ENCODE assay signal across 12 mouse cellular contexts in the genomic region with DNA sequence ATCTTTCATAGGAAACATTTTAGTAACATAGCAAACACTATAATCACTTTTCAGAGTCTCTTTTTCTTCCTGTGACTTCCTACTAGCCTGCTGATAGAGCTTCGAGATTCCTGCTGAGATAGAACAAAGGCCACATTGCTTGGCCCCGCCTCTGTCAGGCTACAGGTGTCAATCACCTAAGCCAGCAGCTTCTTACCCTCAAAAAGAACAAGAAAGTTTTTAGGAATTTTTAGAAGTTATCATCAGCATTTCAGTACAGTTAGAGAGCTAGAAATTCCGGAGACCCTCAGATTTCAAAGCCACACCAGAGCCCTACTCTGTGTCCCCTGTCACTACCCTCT.
"Had no signal": no experiment of that assay in that cellular context is flagged by ENCODE, and none has a peak within 500 bp of the region (broad histone marks: within the 10 kb centered on the region; RNA-seq: fewer than 3 reads in every experiment).

No protein-coding gene starts in this region.

- DNase-seq: left cerebral cortex, postnatal 4 days; lung, adult 2 months; lung, postnatal 36 days; right cerebral cortex, adult 18-20 months; right cerebral cortex, postnatal 25 days had no signal

- H3K9ac ChIP-seq: liver, embryonic 15.5 days; midbrain, embryonic 13.5 days; neural tube, embryonic 15.5 days had no signal

- H3K4me2 ChIP-seq: liver, embryonic 11.5 days; liver, embryonic 15.5 days; midbrain, embryonic 13.5 days; neural tube, embryonic 15.5 days had no signal

- H3K36me3 ChIP-seq: liver, embryonic 15.5 days; midbrain, embryonic 13.5 days; neural tube, embryonic 15.5 days had no signal

- ATAC-seq: lung, postnatal 0 days; midbrain, embryonic 13.5 days had no signal

- H3K9me3 ChIP-seq: liver, embryonic 15.5 days; midbrain, embryonic 13.5 days; neural tube, embryonic 15.5 days had no signal

- H3K4me3 ChIP-seq: layer of hippocampus, adult 2 months; liver, embryonic 15.5 days; midbrain, embryonic 13.5 days; neural tube, embryonic 15.5 days had no signal

- H3K4me1 ChIP-seq: liver, embryonic 15.5 days; midbrain, embryonic 13.5 days; neural tube, embryonic 15.5 days had no signal

- H3K27me3 ChIP-seq: liver, embryonic 15.5 days; midbrain, embryonic 13.5 days; neural tube, embryonic 15.5 days had no signal

- H3K27ac ChIP-seq: layer of hippocampus, adult 2 months; liver, embryonic 15.5 days; midbrain, embryonic 13.5 days; neural tube, embryonic 15.5 days; stomach, postnatal 0 days had no signal
